Mouse (Mus musculus) midbrain, embryonic 15.5 days (tissue): ENCODE measurements around the gene Rnase2a. TPM values are rescaled to one million over a fixed set of nuclear protein-coding genes. Genes with fewer than 3 reads are reported as not detected.
"Not testable (repeated sequence)": the region's sequence is repeated elsewhere in the genome, so short reads cannot be mapped to it uniquely, and the experiment has no call there.

Source experiments
- ATAC-seq: fragments of 200-750 bp; cut with Nextera tagmentation; replicated peaks from 2 replicates; pipeline ENCODE4 v1.8.0; 2017; ENCODE audit warnings: moderate TSS enrichment
- H3K27ac ChIP-seq: fragments of 300-500 bp; sonication (generic); 2 replicates; pipeline ENCODE4 v1.5.1; 2015; ENCODE audit warnings: mild to moderate bottlenecking, inconsistent platforms
- H3K27me3 ChIP-seq: fragments of 300-500 bp; sonication (generic); replicated peaks from 2 replicates; pipeline ENCODE4 v1.6.1; 2015; ENCODE audit warnings: inconsistent platforms
- H3K36me3 ChIP-seq: fragments of 300-500 bp; sonication (generic); replicated peaks from 2 replicates; pipeline ENCODE4 v1.6.1; 2015; ENCODE audit warnings: inconsistent platforms
- H3K4me1 ChIP-seq: fragments of 300-500 bp; sonication (generic); 2 replicates; pipeline ENCODE4 v1.6.1; 2015; ENCODE audit warnings: inconsistent platforms
- H3K4me2 ChIP-seq: fragments of 300-500 bp; sonication (generic); 2 replicates; pipeline ENCODE4 v1.6.1; 2015; ENCODE audit warnings: inconsistent platforms, mild to moderate bottlenecking, moderate library complexity
- H3K4me3 ChIP-seq: fragments of 300-500 bp; sonication (generic); 2 replicates; pipeline ENCODE4 v1.5.1; 2015; ENCODE audit warnings: mild to moderate bottlenecking, inconsistent platforms
- H3K9ac ChIP-seq: fragments of 300-500 bp; sonication (generic); 2 replicates; pipeline ENCODE4 v1.6.1; 2015; ENCODE audit warnings: mild to moderate bottlenecking, inconsistent platforms
- H3K9me3 ChIP-seq: fragments of 300-500 bp; sonication (generic); 2 replicates; pipeline ENCODE4 v1.6.1; 2016; ENCODE audit warnings: inconsistent platforms
- WGBS: fragments of 180-500 bp; shearing (Covaris S2); methylation state at CpG from one replicate; pipeline ENCODE4 v1.1.7; 2015; ENCODE audit warnings: mixed read lengths; 5-methylcytosine and 5-hydroxymethylcytosine counted together
- polyA plus RNA-seq: library from polyadenylated mRNA; unstranded; fragments of >200 nt; fragmentation: Nextera tagmentation; extraction: Ambion mirVana; gene quantifications from 2 replicates; pipeline ENCODE4 v1.2.1, GENCODE M21; 2015

Gene Rnase2a
- polyA plus RNA-seq, 1 experiment from 2014 or later = not detected

- H3K27me3 ChIP-seq, H3K4me1 ChIP-seq, H3K4me2 ChIP-seq, H3K9me3 ChIP-seq, H3K9ac ChIP-seq, H3K27ac ChIP-seq, ATAC-seq, H3K4me3 ChIP-seq, H3K36me3 ChIP-seq: not testable (repeated sequence)
- WGBS = 84% methylated on average over 1 of the region's 1 CpGs
Observed at GRCm38 (mm10) chr14:51237488-51237887, 18.4 kb downstream of the Rnase2a start.

GRCm38 (mm10) chr14:51229657-51230056 is 26.3 kb downstream of the Rnase2a start:
- H3K27ac ChIP-seq, H3K36me3 ChIP-seq, H3K9ac ChIP-seq, H3K27me3 ChIP-seq, H3K4me2 ChIP-seq, H3K4me1 ChIP-seq, H3K4me3 ChIP-seq, ATAC-seq, H3K9me3 ChIP-seq: not testable (repeated sequence)
- WGBS = 53% methylated on average over 4 of the region's 4 CpGs

GRCm38 (mm10) chr14:51220075-51220474 is 35.8 kb downstream of the Rnase2a start:
- not testable (repeated sequence) for H3K27ac ChIP-seq, H3K4me2 ChIP-seq, H3K9me3 ChIP-seq, H3K9ac ChIP-seq, H3K36me3 ChIP-seq, H3K4me3 ChIP-seq, H3K27me3 ChIP-seq, ATAC-seq, H3K4me1 ChIP-seq
- 90% methylated on average over 3 of the region's 3 CpGs for WGBS

Other genes with a start within 250 kb of the Rnase2a start
- 0.11 TPM in 1 of 2 replicates, not detected in the other for gene Rnase10, start 248.4 kb downstream of the Rnase2a start, polyA plus RNA-seq
- not detected in 2 replicates for gene Rnase9, start 214.2 kb downstream of the Rnase2a start, polyA plus RNA-seq
- not detected in 2 replicates for gene Rnase11, start 205.9 kb downstream of the Rnase2a start, polyA plus RNA-seq
- not detected in 2 replicates for gene Rnase12, start 198.5 kb downstream of the Rnase2a start, polyA plus RNA-seq
- 0.08 and 0.09 TPM in 2 replicates for gene Olfr750, start 181.7 kb downstream of the Rnase2a start, polyA plus RNA-seq
- 13.9 and 15.6 TPM in 2 replicates for gene Rnase4, start 165.0 kb downstream of the Rnase2a start, polyA plus RNA-seq
- 4.5 and 4.8 TPM in 2 replicates for gene Ang, start 165.0 kb downstream of the Rnase2a start, polyA plus RNA-seq
- not detected in 2 replicates for gene Eddm3b, start 141.7 kb downstream of the Rnase2a start, polyA plus RNA-seq
- gene Rnase6, start 132.2 kb downstream of the Rnase2a start, polyA plus RNA-seq = 1.1 and 1.3 TPM in 2 replicates
- 0.34 TPM in 1 of 2 replicates, not detected in the other for gene Rnase1, start 109.3 kb downstream of the Rnase2a start, polyA plus RNA-seq
- gene Rnase2b, start 93.9 kb downstream of the Rnase2a start, polyA plus RNA-seq = not detected in 2 replicates
- not detected in 2 replicates for gene Ang2, start 57.0 kb downstream of the Rnase2a start, polyA plus RNA-seq
- not detected in 2 replicates for gene Ear14, start 52.7 kb downstream of the Rnase2a start, polyA plus RNA-seq
- not detected in 2 replicates for gene Gm7247, start 105.6 kb upstream of the Rnase2a start, polyA plus RNA-seq
- gene Vmn2r88, start 154.7 kb upstream of the Rnase2a start, polyA plus RNA-seq = not detected in 2 replicates
- gene Vmn2r89, start 195.7 kb upstream of the Rnase2a start, polyA plus RNA-seq = not detected in 2 replicates